Mouse (Mus musculus) layer of hippocampus, adult 6 months (tissue): ENCODE data around the gene Pik3ip1. TPM values are rescaled to one million over a fixed set of nuclear protein-coding genes. Genes with fewer than 3 reads are reported as not detected.

ENCODE experiments used
- long read RNA-seq, 2 experiments: library from polyadenylated mRNA; unstranded; transcript quantifications; one replicate each; pipeline ENCODE4 v2.0.0; 2019 to 2020
- polyA plus RNA-seq: library from polyadenylated mRNA; unstranded; fragments of <200 nt; fragmentation: Nextera tagmentation; gene quantifications from 2 replicates; pipeline ENCODE4 v1.2.3, GENCODE M21; 2021

Pik3ip1 gene
- polyA plus RNA-seq, result 37.4 and 41.6 TPM in 2 replicates
- long read RNA-seq, experiment 1, transcript Pik3ip1-201 (6 exons, 2,573 nt), result major isoform, 83 of 111 reads
- long read RNA-seq, experiment 1, transcript Pik3ip1-205 (6 exons, 920 nt), result minor isoform, 6 of 111 reads
- long read RNA-seq, experiment 1, partial matches to known transcripts, result 14 of 111 reads
- long read RNA-seq, experiment 1, other reads (novel, unspliced or antisense), result 6 of 111 reads
- long read RNA-seq, experiment 2, transcript Pik3ip1-205 (6 exons, 920 nt), result minor isoform, 7 of 272 reads
- long read RNA-seq, experiment 2, transcript Pik3ip1-201 (6 exons, 2,573 nt), result major isoform, 226 of 272 reads
- long read RNA-seq, experiment 2, partial matches to known transcripts, result 8 of 272 reads
- long read RNA-seq, experiment 2, other reads (novel, unspliced or antisense), result 23 of 272 reads

GRCm38 (mm10) chr11:3329891-3330451 lies at the start of gene Pik3ip1:
Gene Pik3ip1 (plus strand): TSS chr11:3330401.

GRCm38 (mm10) chr11:3288521-3289301 lies 41.5 kb upstream of the Pik3ip1 start, which contains the start of gene Patz1:
Gene Patz1 (plus strand): TSS chr11:3288874.

Other genes starting within 250 kb of the Pik3ip1 start
- gene Sfi1, start 136.9 kb upstream of the Pik3ip1 start, polyA plus RNA-seq, result 1.6 TPM in 2 replicates
- 10.7 and 15.2 TPM in 2 replicates for gene Eif4enif1, start 128.0 kb upstream of the Pik3ip1 start, polyA plus RNA-seq
- 134 and 136 TPM in 2 replicates for gene Drg1, start 64.0 kb upstream of the Pik3ip1 start, polyA plus RNA-seq
- gene Patz1, start 41.5 kb upstream of the Pik3ip1 start, polyA plus RNA-seq, result 13.2 and 15.2 TPM in 2 replicates
- gene Limk2, start 78.8 kb downstream of the Pik3ip1 start, polyA plus RNA-seq, result 27.1 and 30.4 TPM in 2 replicates
- gene Rnf185, start 122.0 kb downstream of the Pik3ip1 start, polyA plus RNA-seq, result 19.6 and 20.2 TPM in 2 replicates
- gene Pla2g3, start 157.9 kb downstream of the Pik3ip1 start, polyA plus RNA-seq, result 0.41 and 0.70 TPM in 2 replicates
- gene Inpp5j, start 174.4 kb downstream of the Pik3ip1 start, polyA plus RNA-seq, result 18.2 and 24.3 TPM in 2 replicates
- 482 and 525 TPM in 2 replicates for gene Selenom, start 184.3 kb downstream of the Pik3ip1 start, polyA plus RNA-seq
- gene Smtn, start 210.2 kb downstream of the Pik3ip1 start, polyA plus RNA-seq, result 1.6 and 1.8 TPM in 2 replicates